Mouse (Mus musculus) urinary bladder, adult 18-20 months (tissue): ENCODE measurements at regions not wholly inside any gene's neighbourhood (a gene's known extent, or its start where the extent isn't known, plus 50 kb on each side); places are given as distances from the start of the nearest gene placed in this dataset.

Experiments
- DNase-seq, 2 experiments: peaks; one replicate each; pipeline ENCODE4 v3.0.0; 2022; ENCODE audit warnings: low spot score in 2 of 2, mixed read lengths in 2 of 2

DNA sequence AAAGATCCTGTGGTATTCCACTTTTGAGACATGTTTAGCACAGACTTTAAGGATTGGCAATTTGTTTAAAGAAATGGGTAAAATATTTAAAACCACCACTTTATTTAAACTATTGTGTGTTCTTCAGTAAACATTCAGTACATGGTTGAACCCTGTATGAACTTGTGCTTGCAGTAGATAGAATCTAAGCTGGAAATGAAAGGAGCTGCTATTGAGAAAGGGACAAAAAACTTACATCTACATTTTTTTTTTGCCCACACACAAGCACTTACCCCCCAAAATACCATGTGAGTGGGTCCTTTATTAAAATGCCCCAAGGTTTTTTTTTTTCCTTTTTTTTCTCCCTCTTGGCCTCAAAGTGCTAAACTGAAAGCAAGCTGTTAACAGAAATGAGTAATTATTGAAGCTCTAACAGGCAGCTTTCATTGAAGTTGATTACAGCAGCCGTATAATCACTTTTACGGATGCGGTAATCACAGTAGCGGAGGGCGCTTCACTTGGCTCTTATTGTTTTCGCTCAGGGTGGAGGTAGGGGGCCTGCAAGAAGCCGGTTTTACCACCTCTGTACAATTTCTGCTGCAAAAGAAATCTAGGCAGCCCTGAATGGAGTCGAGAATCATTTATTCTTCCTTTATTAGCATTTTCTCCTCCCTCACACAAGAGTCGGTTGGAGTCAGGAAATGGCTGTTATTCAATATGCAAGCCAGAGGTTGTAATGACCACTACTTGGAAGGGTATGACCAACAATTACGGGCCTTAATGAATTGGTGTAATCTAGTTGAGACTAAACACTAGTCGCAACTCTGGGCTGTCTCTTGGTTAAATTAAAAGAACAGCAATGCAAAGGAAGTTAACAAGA lies 257.7 kb downstream of the Lmo4 start:
- no peak for DNase-seq

DNA sequence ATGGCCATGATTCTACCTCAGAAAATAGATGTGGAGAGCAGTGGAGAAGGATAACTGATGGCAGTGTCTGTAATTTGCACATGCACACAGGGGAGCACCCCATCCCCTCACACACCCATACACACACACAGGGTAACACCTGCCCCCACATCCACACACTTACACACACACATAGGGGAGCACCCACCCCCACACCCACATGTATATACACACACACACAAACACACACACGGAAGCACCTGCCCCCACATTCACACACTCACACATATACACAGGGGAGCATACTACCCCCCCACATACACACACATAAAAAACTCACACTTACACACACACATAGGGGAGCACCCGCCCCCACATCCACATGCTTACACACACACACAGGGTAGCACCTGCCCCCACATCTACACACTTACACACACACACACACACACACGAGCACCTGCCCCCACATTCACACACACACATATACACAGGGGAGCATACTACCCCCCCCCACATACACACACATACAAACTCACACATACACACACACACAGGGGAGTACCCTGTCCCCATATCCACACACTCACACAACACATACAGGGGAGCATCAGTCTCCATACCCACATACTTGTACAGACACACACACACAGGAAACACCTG lies 265.8 kb downstream of the Lmo4 start:
- no peak for DNase-seq

DNA sequence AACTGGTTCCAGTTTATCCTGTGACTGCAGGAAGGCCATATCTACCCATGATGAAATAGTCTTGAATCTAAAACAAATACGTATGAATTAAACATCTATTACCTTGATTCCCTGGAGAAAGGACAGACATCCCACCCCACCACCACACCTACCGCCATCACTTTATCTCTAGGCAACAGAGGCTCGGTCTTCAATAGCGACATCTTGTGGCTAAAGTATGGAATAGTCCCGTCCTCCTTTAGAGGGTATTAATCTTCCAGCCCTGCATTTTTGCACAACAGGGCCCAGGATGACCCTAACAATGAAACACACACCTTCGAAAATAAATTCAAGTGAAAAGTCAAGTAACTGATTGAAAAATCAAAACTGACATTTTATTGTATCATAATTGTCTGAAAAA lies 279.7 kb downstream of the Lmo4 start:
- no peak for DNase-seq

DNA sequence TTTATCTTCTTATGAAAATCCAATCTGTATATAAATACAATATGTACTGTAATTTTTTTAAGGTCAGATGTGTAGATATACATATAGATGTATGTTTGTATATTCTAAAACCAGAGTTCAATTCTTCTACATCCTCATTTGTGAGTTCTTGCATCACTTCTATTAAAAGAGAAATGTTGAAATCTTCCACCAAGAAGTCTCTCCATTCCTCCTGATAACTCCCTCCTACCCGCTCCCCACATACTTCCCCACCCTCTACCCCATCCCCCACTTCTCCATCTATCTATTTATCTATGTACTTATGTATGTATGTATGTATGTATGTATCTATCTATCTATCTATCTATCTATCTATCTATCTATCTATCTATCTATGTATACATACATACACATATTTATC lies 285.3 kb downstream of the Lmo4 start:
- no peak for DNase-seq

DNA sequence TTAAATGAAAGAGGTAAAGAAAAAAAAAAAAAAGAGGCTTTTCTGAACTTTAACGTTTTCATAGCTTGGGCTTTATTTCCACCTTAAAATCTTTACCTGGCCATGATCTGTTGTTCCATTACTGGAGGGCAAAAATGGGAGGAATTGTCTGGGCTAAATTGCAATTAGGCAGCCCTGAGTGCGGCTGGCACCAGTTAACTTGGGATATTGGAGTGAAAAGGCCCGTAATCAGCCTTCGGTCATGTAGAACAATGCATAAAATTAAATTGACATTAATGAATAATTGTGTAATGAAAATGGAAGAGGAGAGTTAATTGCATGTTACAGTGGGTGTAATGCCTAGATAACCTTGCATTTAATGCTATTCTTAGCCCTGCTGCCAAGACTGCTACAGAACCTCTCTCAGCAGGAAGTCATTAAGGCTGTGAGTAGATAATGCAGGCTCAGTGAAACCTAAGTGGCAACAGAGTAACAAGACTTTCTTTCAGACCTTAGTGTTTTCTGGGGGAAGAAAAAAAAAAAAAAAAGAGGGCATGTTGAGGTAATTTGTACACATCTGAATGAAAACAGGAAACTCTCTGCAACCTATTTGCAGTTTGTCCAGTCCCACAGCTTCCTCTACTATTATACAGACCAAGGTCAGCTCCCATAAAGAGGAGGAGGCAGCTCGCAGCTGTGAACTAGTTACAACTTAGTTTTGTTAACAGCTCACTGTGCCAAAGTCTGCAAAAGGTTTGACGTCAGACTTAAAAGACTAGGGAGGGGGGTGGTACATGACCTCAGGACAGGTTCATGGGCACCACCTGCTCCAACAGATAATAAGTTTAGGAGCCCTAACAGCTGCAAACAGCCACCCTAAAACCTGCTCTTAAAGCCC lies 290.4 kb downstream of the Lmo4 start:
- no peak for DNase-seq

DNA sequence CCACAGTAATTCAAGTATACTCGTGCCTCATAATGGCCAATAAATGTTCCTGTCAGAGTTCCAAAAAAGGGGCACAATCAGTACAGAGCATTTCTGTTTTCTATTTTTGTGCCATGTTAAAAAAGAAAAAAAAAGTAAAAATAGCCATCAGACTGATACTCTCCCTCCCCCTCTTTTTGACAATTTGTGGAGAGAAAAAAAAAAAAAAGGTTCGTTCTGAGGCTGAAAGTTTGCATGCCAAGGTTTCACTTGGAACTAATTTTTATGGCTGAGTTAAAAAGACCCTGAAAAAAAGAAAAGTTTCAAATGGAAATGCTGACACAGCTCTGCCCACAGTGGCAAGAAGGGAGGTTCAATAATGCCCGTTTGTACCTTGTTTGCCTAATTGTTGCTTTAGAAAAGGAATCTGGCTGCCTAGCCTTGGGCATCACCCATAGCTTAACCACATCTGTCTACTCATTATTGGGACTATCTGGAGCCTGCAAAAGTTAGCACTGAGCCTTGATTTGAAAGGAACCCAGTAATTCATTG lies 291.9 kb downstream of the Lmo4 start:
- DNase-seq: no peak

DNA sequence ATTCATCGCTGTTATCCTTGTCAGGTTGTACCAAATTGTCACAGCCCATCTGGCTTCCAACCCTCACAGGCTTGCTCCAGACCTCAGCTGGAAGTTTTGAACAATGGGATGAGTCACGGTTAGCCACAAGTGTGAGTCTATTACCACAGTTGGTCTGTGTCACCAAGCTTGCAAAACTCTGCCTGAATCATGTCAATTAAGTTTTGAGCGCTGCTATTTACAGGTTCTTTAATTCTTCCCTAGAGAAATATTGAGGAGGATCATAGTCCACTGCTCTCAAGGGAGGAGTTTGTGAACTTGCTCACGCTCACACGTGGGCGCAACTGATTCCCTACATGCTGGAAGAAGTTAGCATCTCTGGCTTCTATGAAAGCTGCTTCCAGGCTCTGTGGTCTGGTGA lies 292.6 kb downstream of the Lmo4 start:
- DNase-seq: no peak

DNA sequence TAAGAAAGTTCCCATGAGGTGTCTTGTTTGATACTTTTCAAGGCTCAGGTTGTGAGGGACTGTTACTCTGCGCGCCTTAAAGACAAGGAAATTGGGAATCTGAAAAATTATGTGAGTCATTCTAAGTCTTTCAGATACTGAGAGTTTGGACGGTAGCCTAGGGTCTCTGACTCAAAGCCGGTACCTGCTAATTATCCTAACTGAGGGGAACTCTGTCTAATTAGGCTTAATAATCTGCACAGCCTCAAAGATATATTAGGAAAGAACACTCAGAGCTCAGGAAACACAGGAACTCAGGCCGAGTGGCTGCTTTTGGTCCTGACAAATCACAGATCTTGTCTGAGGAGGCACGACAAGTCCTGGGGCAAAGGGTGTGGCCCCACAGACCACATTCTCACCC lies 295.7 kb downstream of the Lmo4 start:
- DNase-seq: no peak

DNA sequence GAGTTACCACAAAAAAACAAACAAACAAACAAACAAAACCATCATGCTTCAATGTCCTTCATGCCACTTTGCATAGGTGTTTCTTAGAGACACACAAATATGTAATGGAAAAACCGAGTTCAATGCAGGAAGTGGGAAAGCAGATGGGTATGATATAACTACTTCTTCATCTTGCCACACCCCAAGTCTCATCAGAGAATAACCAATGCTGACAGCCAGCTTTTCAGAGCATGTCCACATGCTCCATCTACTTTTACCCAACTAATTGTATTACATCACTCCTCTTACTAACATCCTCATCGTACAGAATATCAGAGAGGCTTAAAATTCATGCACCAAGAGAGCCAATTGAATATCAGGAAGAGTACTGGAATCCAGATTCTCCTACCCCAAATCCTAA lies 301.6 kb downstream of the Lmo4 start:
- no peak for DNase-seq

DNA sequence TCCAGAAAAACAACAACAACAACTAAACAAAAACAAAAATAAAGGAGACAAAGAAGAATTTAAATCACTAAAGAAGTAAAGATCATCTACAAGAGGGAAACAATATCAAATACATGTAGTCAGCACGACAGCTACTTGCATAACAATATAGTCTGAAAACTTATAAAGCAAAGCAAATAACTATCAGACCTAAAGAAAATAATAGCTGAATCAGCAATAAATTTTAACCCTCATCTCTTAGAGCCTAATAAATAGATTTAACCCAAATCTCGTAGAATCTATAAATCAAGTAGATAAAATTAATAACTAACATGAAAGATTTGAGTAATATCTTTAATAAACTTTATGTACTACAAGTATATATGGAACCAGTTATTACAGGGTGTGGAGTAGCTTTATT lies 324.2 kb downstream of the Lmo4 start:
- DNase-seq: no peak

DNA sequence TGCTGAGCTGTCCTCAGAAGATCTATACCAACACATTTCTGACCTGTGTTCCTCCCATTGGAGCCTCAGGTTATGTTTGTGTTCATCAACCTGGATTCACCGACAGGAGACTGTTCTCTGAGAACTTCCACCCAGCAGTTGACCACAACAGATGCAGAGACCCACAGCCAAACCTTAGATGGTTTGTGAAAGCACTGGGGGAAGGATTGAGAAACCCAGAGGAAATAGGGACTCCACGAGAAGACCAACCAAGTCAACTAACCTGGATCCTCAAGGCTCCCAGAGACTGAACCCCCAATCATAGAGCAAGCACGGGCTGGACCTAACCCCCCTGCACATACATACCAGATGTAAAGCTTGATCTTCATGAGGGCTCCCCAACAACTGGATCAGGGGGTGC lies 331.1 kb downstream of the Lmo4 start:
- DNase-seq: no peak

DNA sequence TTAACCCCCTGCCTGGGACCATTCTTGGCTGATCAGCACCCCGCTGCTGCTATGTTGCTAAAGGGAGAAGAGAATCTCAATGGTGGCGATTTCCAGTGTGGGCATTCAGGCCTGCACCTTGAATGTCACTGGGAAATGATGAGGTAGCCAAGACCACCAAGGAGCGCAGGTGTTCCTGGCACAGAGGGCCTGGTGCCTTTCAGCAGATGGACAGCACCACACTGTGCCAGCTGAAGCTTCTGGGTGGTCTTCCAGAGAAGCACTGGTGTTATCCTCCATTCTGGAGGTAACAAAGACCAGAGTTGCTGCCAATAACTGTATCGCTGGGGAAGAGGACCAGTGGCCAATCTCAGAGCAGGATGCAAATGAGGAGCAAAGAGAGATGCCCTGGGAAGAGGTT lies 338.5 kb downstream of the Lmo4 start:
- no peak for DNase-seq

DNA sequence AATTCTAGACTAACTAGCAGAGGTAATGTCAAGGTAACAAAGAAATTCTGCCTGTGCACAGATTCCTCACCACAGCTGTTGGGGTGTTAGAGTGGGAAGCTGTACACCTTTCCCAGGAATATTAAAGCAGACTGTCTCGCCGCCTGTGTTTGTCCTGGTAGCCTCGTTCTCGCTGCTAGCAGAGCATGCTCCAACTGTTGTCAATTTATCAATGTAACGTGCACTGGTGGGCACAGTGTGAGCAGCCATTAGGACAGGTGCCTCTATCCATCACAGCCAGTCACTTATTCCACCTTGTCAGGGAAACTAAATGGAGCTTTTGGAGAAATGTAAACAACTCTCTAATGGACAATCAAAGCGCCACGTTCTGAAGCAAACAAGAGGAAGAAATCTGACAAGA lies 339.4 kb downstream of the Lmo4 start:
- DNase-seq: no peak

DNA sequence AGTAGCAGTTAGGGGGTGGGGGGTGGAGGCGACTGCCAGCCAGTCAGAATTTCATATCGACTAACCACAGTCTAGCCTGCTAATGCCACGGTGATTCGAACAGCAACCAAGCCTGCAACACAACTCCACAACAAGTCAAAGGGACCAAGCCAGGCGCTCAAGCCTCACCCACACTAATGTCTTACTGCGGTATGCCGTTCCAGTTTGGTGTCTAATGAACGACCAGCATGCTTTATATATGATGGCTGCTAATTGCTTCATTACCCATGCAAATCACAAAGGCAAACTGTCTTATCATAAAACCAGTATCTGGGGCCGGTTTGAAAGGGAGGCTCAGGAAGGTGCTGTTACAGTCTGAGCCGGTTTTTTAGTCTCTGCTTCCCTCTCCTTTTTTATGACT lies 340.5 kb downstream of the Lmo4 start:
- DNase-seq: no peak

DNA sequence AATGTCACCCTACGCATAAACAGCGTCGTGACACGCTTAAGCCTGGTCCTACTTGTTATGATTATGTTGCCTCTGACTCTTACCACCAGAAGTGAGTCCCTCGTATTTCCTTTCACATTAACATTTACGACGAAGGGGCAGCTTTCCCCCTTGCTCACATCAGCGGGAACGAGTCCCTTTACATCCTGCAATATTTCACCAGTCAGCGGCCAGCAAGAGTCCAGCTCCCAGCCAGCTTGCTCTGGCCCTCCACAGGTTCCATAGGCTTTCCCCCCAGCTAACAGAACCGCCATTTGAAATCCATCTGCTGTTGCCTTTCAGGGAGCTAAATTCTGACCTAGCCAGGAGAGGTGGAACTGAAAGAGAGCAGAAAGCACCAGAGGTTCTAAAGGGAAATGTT lies 342.5 kb downstream of the Lmo4 start:
- no peak for DNase-seq

DNA sequence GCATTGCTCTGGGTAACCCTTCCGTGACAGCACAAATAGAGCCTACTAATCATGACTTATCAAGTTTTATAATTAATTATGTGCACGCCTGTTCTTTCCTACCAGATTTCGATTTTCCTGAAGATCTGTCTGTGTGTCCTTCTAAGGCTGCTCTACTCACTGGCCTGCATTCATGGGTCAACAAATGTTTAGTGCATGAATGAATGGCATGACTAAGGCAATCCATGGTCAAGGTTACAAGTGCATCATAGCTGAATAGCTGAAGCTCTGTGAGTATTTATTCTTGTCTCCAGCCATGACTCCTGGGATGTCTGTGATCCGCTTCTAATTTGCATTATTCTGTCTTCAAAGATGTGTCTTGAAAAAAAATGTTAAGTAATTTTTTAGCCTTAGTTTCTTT lies 343.2 kb downstream of the Lmo4 start:
- DNase-seq: no peak

DNA sequence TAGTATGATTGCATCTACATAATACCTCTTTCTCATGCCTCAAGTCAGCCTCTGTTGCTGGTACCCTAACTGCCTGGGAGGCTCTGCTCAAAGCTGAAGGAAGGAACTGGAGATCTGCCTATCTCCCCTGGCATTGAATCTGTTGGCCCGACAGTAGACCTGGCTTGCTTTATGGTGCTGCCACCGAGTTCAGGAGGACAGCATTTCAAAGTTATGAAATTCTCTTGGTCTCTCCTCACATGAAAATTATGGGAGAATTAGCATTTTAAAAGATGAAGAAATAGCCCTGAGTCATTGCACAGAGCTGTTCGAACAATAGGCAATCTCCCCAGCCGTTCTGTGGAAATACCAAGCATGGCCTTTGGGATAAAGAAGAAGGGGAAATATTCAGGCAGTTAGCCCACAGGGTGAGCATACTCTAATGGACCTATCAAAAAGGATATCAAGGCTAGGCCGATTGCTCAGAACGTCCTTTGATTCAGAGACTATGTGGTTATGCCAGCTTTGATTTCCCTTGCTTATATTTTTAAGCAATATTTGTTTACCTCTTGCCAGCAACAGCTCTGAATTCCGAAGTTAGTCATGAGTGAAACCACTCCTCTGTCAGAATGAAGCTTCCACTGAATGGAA lies 369.3 kb downstream of the Lmo4 start:
- no peak for DNase-seq

DNA sequence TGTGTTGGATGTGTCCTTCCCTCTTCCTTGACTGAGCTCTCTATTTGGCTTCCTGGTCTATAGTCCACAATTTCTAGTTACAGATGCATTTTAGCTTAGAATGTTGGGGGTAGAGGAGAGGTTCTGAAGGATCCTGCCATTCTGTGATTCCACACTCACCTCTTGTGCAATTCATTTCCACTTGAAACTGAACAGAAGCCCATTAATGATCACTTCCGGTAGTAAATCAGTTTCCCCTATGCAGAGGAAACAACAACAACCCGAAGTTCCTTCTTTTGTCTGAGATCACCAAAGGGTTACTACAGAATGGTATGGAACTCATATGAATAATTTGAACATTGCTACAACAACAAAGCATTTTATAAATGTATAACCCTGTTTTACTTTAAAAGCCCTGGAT lies 370.3 kb downstream of the Lmo4 start:
- no peak for DNase-seq

DNA sequence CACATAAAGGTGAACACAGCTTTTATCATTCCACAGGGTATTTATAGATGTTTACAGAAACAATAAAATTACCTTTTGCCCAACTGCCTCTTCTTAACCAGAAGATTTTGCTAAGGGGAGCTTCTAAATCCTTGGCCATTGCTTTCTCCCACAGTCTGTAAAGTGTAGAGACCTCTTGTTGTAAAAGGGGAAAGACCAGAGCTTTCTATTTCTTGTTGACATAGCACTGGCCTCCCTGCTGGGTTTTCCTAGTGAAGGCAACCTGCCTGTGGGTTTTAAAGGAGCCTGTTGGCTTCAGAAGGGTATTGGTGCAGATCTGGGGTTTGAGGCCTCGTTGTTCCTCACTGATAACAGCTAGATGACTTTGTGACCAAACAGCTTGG lies 381.6 kb downstream of the Lmo4 start:
- no peak for DNase-seq

DNA sequence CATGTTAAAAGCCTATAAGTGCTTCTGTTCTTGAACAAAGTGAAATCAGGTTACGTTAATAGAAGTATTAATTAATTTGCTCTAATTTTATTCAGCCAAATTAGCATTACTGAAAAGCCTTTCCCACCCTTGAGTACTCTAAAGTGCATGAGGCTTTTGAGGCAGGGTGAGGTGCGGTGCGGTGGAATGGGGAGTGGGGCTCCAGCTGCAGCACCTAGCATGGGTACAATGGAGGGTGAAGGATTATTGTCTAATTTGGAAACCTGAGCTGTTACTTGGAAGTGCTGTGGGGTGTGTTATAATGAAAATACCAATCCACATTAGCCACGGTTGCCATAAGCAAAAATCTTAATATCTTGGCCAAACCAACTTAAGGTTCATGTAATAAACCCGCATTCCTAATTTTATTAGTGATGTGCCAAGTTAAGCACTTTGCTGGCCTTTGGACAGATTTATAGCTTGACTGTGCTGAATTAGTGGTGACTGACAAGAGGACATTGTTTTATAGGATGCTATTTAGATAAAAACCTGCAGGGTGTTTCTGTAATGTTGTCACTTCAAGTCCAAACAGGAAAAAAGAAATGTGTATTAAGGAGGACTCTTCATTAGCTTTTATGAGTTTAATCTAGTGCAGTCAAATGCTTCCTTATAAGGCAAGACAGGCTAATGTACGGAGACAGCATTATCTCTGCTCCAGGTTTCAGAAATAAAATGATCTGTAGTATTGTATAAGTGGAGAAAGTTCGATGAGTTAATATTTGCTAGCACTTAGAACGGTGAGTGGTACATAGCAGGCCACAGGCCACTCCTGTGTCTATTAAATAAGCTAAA lies 382.2 kb downstream of the Lmo4 start:
- no peak for DNase-seq

DNA sequence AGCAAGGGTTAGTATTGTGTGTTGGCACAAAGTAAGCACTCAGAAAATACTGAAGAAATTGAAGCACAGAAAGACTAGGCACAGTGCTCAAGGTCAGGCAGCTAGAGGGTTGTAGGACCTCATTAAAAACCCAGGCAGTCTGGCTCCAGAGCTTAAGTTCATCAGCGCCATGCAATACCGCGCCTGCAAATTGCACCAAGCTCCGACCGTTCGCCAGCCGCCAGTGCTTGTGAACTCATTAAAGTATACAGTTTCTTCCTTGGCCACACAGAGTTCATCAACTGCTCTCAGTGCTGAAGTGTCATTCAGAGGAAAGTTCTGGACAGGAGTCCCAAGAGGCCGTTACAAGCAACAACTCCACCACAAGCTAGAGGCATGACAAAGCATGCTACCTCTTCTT lies 397.5 kb downstream of the Lmo4 start:
- no peak for DNase-seq
